Mouse (Mus musculus): ENCODE data around the gene Macrod1. TPM values are rescaled to one million over a fixed set of nuclear protein-coding genes. Genes with fewer than 3 reads are reported as not detected.

The Macrod1 gene
- total RNA-seq, 1 experiment from 2014 or later: 11.2 TPM

DNA sequence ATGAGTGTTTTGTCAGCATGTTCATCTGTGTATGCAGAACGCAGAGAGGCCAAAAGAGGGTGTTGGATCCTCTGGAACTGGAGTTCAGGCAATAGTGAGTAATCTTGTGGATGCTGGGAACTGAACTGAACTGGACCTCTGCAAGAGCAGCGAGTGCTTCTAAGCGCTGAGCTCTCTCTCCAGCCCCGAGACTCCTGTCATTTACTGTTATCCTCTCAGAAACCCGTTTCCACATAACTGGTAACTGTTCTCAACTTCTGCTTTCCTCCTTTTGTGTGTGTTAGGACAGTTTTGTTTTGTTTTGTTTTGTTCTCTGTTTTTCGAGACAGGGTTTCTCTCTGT, 161.3 kb downstream of the Macrod1 start:
- peak in 1 of 2 experiments; percentile 23; a peak in 1 of 4 replicates for ATAC-seq (replicated peaks in 1 of 2; ENCODE audit: insufficient read depth in 1 of 2, low FRiP score in 2 of 2, low TSS enrichment in 1 of 2, low read depth in 1 of 2, poor library complexity in 2 of 2, severe bottlenecking in 2 of 2)

DNA sequence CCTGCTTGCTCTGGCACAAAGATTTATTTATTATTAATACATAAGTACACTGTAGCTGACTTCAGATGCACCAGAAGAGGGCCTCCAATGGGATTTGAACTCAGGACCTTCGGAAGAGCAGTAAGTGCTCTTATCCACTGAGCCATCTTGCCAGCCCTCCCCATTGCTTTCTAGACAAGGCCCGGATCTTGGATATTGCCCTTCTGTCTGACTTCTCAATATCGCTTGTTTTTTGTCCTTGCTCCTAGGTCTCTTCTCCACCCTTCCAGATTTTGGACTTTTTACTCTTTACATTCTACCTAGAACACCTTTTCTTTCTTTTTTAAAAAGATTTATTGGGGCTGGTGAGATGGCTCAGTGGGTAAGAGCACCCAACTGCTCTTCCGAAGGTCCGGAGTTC, 162.1 kb downstream of the Macrod1 start:
- no peak for ATAC-seq (replicated peaks in 1 of 2; ENCODE audit: insufficient read depth in 1 of 2, low FRiP score in 2 of 2, low TSS enrichment in 1 of 2, low read depth in 1 of 2, poor library complexity in 2 of 2, severe bottlenecking in 2 of 2)

DNA sequence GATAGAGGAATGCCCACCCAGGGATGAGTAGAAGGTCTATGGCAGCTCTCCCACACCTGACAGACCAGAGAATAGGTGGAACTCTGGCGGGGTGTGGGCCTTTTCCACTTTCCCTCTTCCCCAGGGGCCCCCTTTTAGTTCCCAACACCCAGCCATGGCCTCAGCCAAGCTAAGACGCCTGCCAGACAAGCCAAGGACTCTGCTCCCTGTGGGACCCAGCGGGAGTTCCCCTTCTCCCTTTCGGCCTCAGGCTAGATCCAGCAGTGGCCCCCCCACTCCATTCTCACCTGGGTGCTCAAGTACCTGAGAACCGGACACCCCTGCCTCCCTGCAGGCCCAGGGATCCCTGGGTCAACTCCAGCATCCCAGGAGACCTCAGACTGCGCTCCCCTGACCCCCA, 165.6 kb downstream of the Macrod1 start:
- no peak for ATAC-seq (replicated peaks in 1 of 2; ENCODE audit: insufficient read depth in 1 of 2, low FRiP score in 2 of 2, low TSS enrichment in 1 of 2, low read depth in 1 of 2, poor library complexity in 2 of 2, severe bottlenecking in 2 of 2)

DNA sequence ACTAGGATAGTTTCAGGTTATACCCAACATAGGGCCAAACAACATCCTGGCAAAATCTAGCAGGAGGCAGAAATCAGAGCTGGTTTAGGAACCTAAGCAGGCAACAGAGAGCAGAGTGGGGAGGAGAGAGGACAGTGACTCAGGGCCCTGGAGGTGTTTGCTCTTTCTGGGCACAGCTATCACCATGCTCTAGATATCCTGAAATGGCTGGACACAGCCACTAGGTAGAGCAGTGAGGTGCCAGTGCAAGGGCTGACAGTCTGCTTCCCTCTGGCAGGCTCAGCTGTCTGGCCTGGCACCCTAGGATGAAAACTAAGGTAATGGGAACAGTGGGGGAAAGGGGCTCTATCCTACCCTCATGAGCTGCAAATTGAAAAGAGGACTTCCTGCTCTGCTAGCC, 166.9 kb downstream of the Macrod1 start:
- ATAC-seq (replicated peaks in 1 of 2; ENCODE audit: insufficient read depth in 1 of 2, low FRiP score in 2 of 2, low TSS enrichment in 1 of 2, low read depth in 1 of 2, poor library complexity in 2 of 2, severe bottlenecking in 2 of 2): no peak

DNA sequence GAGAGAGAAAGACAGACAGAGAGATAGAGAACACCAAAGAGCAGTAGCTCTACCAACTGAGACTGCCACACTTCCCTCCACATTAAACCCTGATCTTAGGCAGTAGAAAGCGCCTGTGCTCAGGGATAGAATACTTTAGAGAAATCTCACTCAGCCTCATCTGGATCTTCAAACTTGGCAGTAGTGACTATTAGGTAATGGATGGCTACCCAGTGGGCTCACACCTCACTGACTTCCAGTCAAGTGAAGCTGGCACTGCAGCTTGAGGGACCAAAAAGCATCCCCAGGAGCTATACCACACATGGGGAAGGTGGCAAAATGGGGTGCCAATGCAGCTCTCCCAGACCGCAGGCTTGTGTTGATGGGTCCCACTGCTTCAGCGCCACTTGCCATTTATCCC, 167.6 kb downstream of the Macrod1 start:
- ATAC-seq (replicated peaks in 1 of 2; ENCODE audit: insufficient read depth in 1 of 2, low FRiP score in 2 of 2, low TSS enrichment in 1 of 2, low read depth in 1 of 2, poor library complexity in 2 of 2, severe bottlenecking in 2 of 2): no peak

DNA sequence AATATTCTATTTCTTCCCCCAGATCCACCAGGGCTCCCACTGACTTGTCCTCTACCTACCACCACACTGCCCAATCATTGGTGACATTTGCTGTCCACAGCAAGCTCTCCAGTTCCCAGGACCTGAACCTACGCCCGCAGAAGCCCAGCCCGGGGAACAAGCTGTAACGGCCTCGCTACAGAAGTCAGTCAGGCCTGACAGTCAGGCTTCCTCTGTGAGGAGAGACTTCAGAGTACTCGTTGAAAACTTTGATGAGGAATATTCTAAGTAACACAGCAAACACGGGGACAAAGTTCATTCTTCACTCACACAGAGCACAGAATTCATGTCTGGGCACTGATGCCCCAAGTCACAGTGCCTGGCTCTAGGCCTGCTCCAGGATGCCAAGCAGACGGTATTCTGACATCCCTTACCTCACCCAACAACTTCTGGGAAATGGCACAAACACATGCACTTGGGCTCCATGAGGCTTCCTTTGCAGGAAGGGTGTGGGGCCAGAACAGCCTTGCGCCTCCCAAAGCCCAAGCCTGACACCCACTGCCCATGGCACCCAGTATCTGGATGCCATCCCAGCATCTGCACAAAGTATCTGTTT, 168.6 kb downstream of the Macrod1 start:
- ATAC-seq (replicated peaks in 1 of 2; ENCODE audit: insufficient read depth in 1 of 2, low FRiP score in 2 of 2, low TSS enrichment in 1 of 2, low read depth in 1 of 2, poor library complexity in 2 of 2, severe bottlenecking in 2 of 2): no peak

DNA sequence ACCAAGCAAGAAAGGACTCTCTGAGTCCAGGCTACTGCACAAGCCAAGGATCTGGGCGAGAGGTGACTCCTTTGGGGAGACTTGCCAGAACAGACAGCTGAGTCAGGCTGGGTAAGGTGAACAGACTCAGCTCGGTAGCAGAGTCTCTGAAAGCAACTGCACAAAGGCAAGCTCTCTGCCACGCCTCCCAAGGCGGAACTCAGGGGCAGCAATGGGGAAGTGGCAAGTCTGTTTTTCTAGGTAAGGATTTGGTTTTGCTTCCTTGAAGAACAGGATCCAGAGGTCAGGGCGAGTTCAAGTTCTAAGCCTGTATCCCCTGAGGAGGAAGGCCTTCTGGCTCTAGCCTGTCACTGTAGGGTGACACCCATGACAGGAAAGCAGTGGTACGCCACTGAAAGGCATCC, 169.9 kb downstream of the Macrod1 start:
- peak; percentile 71 to 90 for ATAC-seq (replicated peaks in 1 of 2; ENCODE audit: insufficient read depth in 1 of 2, low FRiP score in 2 of 2, low TSS enrichment in 1 of 2, low read depth in 1 of 2, poor library complexity in 2 of 2, severe bottlenecking in 2 of 2)

DNA sequence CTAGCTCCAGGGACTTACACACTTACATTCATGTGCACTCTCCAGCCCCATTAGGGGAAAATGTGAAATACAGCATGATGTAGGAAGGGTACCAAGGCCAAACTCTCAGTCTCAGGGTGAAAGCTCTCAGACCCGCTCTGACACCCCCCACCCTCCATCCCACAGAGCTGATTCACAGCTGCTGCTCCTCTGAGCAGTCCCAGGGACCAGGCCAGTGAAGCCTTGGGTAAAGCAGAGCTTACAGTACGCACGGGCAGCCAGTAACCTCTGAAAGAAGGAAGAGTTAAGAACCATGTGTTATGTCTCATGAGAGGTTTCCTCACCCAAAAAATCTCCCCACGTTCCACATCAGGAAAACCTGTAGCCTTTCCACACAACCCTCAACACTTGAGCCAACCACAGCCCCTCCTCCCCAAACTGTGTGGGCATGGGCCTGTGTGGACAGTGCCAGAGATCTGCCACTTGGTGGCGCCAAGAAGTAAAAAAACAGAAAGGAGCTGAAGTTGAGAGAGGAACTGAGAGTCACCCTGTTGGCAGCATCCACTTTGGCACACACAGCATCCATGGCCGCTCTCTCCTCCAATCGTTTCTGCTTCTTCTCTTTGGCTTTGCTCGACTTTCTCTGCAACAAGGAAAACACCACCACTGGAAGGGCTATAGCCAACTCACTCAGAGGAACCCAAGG, 178.1 kb downstream of the Macrod1 start:
- peak; percentile 87 to 95 for ATAC-seq (replicated peaks in 1 of 2; ENCODE audit: insufficient read depth in 1 of 2, low FRiP score in 2 of 2, low TSS enrichment in 1 of 2, low read depth in 1 of 2, poor library complexity in 2 of 2, severe bottlenecking in 2 of 2)

DNA sequence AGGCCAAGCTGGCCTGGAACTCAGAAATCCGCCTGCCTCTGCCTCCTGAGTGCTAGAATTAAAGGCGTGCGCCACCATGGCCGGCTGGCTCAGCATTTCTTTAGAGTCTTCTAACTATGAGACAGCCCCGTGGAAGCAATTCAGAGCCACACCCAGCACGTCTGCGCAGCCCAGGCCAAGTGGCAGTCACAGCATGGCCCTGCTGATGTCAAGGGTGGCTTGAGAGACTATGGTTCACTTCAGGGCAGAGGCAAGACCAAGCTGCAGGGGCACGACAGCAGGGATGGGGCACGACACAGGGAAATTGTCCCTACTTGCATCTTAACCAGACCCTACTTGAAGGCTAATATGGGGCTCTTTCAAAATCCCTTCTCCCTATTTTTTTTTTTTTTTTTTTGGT, 178.9 kb downstream of the Macrod1 start:
- no peak for ATAC-seq (replicated peaks in 1 of 2; ENCODE audit: insufficient read depth in 1 of 2, low FRiP score in 2 of 2, low TSS enrichment in 1 of 2, low read depth in 1 of 2, poor library complexity in 2 of 2, severe bottlenecking in 2 of 2)

DNA sequence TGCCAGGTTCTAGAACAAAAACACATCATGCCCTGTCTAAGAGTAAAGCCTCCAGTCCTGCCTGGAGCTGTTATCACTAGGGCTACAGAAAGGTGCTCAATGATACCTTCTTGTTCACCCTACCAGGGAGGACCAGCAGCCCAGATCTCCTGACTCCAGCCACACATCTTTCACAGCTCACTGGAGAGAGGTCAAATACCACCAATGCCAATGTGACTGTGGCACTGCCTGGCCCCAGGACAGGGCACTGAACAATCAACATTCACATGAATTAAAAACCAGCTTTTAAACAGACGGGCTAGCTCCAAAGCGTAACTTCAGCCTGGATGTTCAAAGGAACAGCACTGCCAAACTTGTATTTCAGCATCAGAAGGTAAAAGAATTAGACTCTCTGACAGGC, 179.4 kb downstream of the Macrod1 start:
- no peak for ATAC-seq (replicated peaks in 1 of 2; ENCODE audit: insufficient read depth in 1 of 2, low FRiP score in 2 of 2, low TSS enrichment in 1 of 2, low read depth in 1 of 2, poor library complexity in 2 of 2, severe bottlenecking in 2 of 2)

DNA sequence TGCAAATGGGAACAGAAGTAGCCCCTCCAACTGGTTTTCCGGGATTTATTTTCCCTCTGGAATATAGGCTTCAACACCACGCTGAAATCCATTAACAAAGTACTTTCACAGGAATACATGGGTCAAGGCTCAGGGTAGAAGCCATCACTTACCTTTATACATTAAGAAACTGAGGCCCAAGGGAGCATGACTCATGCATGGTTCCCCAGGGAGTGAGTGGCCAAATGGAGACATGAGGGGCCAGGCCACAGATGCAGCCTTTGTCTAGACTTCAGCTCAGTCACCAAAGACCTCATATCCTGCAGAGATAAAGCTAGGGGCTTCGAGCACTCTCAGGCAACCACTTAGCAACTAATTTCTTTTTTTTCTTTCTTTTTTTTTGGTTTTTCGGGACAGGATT, 180.1 kb downstream of the Macrod1 start:
- ATAC-seq (replicated peaks in 1 of 2; ENCODE audit: insufficient read depth in 1 of 2, low FRiP score in 2 of 2, low TSS enrichment in 1 of 2, low read depth in 1 of 2, poor library complexity in 2 of 2, severe bottlenecking in 2 of 2): no peak

DNA sequence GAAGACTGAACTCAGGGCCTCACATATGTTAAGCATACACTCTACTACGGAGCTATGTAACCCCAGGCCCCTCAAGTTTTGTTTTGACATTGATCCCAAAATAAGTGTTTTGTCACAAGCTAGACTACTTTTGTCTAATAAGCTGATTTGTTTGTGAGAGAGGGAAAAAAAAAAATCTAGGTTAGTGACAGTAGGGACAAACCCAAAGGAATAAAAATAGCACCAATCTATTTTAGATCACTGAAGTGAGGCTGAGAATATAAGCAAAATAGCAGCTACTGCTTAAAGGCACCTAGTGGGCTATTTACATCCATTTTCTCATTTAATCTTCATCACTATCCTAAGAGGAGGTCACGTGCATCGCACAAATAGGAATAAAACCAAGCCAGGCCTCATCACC, 183.0 kb downstream of the Macrod1 start:
- no peak for ATAC-seq (replicated peaks in 1 of 2; ENCODE audit: insufficient read depth in 1 of 2, low FRiP score in 2 of 2, low TSS enrichment in 1 of 2, low read depth in 1 of 2, poor library complexity in 2 of 2, severe bottlenecking in 2 of 2)

DNA sequence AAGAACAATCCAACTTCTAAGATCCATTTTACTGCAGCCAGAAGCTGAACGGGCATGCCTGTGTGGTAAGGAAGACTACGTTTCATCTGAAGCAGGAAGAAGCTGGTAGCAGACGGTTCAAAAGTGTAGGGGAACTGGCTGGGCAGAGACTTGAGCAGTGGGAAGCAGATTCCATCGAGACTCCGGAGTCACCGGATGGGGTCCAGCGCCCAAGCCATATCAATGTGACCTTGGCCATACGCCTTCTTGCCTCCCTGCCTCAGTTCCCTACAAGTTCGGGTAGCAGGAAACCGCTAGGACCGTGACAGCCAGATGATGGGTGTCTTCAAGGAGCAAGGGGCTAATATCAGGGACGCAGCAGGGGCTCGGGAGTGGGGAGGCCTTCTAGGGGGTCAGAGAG, 183.7 kb downstream of the Macrod1 start:
- no peak for ATAC-seq (replicated peaks in 1 of 2; ENCODE audit: insufficient read depth in 1 of 2, low FRiP score in 2 of 2, low TSS enrichment in 1 of 2, low read depth in 1 of 2, poor library complexity in 2 of 2, severe bottlenecking in 2 of 2)

DNA sequence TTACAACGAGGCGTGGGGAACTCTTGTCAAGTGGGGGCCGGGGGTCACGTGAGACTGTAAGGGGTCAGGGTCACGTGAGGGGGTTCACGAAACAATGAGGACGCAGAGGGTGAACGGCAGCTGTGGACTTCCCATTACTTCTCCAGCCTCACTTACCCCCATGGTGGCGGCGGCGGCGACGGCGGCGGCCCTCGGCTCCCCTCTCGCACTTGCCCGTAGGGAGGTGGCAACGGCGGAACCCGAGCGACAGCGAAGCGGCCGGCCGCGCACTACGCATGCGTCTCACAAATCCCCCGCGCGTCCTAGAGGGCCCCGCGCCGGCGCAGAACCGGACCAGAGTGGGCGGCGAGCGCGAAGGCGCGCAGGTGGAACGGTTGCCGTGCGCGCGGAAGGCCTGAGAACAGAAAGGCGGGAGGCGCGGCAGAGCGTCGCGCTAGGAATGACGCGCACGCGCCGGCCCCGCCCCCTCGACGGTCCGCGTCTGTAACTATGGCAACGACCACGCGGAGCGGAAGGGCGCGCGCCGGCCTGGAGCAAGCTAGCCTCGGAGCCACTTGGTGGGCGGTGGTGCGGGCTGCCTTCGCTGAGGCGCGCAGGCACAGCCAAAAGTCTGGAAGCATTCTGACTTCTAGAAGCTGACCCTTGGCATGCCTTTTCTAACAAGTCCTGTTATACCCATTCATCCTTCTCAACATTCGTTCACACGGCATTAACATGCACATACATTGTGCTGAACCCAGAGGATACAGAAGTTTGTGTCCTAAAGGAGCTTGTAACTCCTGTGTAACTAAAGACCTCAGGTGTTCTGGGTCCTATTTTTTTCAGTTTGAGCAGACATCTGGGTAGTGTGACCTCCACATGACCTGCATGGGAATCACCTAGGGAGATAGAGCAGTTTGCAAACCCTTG, 184.4 kb downstream of the Macrod1 start, which contains the start of gene Naa40:
Naa40 (minus strand) TSS at position 402 of the 909 bp plus-strand sequence.
- ATAC-seq (replicated peaks in 1 of 2; ENCODE audit: insufficient read depth in 1 of 2, low FRiP score in 2 of 2, low TSS enrichment in 1 of 2, low read depth in 1 of 2, poor library complexity in 2 of 2, severe bottlenecking in 2 of 2): peak; percentile 79 to 92

DNA sequence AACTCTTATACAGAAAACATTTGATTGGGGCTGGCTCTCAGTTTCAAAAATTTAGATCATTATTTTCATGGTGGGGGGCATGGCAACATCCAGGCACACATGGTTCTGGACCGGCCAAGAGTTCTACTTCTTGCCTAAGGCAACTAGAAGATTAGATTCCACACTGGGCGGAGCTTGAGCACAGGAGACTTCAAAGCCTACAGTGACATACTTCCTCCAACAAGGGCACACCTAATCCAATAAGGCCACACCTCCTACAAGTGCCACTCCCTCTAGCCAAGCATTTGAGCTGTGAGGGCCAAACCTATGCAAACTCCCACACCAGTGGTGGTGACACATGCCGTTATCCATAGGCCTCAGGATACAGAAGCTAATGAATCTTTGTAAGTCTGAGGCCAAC, 189.4 kb downstream of the Macrod1 start:
- ATAC-seq (replicated peaks in 1 of 2; ENCODE audit: insufficient read depth in 1 of 2, low FRiP score in 2 of 2, low TSS enrichment in 1 of 2, low read depth in 1 of 2, poor library complexity in 2 of 2, severe bottlenecking in 2 of 2): no peak

Measured in hematopoietic stem cell, adult 5-6 weeks (primary cell).